Mouse (Mus musculus) liver, adult 2 months (tissue): ENCODE measurements around the gene Fam120a.

ENCODE experiments used
- CTCF ChIP-seq: fragments of 200-500 bp; IDR thresholded peaks from 2 replicates; pipeline ENCODE4 v1.5.1; 2011; ENCODE audit warnings: low read depth, low read length, control low read depth
- POLR2A ChIP-seq: fragments of 200-500 bp; IDR thresholded peaks from 2 replicates; pipeline ENCODE4 v1.6.1; 2011; ENCODE audit warnings: low read length, control low read depth; ENCODE audit not compliant: insufficient read depth; ENCODE audit errors: extremely low read depth

GRCm38 (mm10) chr13:48864673-48865356, 103.0 kb downstream of the Fam120a start:
- no peak for TF ChIP-seq POLR2A
- no peak for TF ChIP-seq CTCF
